Mouse (Mus musculus) left cerebral cortex, adult 11 months (tissue): ENCODE data around the gene 4930556J24Rik.
A peak's percentile ranks its signal among the peaks of the same experiment; 100 is the strongest.
"Not testable (repeated sequence)": the region's sequence is repeated elsewhere in the genome, so short reads cannot be mapped to it uniquely, and the experiment has no call there.

ENCODE experiments used
- DNase-seq: peaks from one replicate; pipeline ENCODE4 v3.0.0; 2022; ENCODE audit warnings: low spot score

4930556J24Rik gene

DNA sequence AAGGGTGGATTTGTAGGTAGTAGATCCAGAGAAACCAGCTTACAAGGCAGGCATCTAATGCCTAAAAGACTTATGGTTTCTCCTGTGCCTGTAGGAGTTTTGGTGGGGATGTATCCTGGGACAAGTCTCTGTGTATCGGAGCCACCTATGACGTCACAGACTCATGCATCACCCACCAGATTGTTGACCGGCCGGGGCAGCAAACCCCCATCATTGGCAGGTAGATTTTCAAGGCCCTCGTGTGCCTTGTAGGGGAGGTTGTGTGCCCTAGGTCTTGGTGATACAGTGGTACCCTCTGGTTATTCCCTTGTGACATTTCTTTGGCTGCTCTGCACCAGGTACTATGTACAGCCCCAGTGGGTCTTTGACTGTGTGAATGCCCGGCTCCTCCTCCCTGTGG is at the start of gene 4930556J24Rik:
4930556J24Rik (minus strand) TSS at position 101 of the 400 bp plus-strand sequence.
- DNase-seq: no peak

DNA sequence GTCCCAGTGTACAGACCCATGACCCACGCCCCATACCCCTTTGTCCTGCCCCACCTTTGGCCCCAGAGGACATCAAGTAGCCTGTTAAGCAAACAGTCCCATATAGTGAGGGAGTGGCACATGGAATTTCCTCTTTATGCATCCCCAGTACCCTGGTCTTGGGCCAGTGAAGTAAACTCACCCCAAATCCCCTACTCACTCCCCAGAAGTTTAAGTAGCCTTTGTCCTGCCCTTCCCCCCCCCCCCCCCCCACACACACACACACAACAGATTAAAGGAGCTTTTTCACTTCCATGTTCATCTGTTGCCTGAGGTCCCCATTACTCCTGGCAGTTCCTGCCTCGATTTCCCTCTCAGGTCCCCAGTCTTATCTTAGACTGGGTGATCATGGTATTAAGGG is 46.7 kb upstream of the 4930556J24Rik start:
- no peak for DNase-seq

DNA sequence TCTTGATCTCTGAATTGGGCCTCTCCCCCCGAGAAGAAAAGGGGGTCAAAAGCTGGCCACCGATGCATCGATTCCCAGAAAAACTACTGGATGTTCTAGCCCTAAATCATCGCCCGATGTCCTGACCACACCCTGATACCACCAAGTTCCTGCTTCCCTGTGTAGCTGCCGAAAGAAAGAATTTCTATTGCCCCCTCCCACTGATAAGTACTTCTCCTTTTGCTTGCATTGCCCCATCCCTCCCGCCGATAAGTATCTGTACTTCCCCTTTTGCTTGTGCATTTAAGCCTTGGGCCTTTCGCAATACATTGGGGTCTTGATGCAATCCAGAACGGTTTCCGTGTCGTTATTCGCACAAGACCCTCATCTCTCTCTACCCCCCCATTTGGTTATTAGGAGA is 45.5 kb upstream of the 4930556J24Rik start:
- DNase-seq: not testable (repeated sequence)

DNA sequence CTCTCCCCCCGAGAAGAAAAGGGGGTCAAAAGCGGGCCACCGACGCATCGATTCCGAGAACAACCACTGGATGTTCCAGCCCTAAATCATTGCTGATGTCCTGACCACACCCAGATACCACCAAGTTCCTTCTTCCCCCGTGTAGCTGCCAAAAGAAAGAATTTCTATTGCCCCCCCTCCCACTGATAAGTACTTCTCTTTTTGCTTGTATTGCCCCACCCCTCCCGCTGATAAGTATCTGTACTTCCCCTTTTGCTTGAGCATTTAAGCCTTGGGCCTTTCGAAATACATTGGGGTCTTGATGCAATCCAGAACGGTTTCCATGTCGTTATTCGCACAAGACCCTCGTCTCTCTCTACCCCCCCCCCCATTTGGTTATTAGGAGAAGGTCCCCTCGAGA is 39.2 kb upstream of the 4930556J24Rik start:
- DNase-seq: not testable (repeated sequence)

DNA sequence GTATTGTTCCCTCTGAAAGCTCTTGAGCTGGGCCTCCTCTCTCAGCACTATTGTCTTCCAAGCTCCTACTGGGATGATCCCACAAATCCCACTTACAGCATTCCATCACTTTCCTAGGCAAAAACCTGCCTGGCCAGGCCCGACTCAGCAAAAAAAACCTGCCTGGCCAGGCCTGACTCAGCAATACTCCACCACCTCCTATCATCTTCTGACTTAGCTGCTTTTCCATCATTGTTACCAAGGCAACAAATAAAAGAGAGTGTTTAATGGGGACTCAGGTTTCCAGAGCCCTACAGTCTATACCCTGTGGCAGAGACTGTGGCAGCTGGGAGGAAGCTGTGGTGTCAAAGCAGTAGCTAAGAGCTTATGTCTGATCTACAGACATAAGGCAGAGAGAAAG is 36.0 kb upstream of the 4930556J24Rik start:
- DNase-seq: no peak

DNA sequence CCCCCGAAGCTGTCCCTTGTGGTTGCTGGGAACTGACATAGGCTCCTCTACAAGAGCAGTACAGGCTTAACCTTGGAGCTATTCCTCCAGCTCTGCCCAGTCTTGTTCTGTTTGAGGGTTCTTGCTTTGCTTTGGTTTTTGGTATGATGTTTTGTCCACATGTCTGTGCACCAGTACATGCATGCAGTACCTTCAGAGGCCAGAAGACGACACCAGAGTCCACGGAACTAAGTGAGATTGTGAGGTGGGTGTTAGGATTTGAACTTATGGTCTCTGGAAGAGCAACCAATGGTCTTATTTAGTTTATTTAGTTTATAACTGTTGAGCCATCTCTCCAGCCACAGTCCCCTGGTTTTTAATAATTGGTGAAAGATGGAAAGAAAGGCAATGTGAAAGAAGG is 29.9 kb upstream of the 4930556J24Rik start:
- no peak for DNase-seq

DNA sequence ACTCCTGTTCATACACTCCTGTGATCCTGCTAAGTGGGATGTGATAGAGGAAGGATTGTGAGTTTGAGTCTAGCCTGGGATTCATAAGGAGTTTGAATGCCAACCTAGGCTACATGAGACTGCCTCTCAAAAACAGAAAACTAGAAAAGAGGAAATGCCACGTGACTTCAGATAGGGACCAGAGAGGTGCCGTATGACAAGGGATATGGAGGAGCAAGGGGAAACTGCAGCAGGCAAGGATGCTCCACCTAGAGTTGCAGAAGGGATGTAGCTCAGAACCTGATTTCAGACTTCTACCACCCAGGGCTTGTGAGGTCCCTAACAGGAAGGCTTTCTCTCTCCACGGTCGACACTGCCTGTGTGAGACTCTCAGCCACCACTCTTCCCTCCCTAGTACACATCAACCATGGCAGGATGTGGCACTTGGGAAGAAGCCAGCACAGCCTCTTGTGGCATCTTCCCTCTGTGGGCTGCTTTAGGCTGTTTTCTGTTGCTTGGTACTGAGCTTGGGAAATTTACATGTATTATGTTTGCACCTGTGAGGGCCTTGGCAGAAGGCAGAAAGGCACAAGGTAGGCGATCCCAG is 28.7 kb upstream of the 4930556J24Rik start:
- DNase-seq: no peak

DNA sequence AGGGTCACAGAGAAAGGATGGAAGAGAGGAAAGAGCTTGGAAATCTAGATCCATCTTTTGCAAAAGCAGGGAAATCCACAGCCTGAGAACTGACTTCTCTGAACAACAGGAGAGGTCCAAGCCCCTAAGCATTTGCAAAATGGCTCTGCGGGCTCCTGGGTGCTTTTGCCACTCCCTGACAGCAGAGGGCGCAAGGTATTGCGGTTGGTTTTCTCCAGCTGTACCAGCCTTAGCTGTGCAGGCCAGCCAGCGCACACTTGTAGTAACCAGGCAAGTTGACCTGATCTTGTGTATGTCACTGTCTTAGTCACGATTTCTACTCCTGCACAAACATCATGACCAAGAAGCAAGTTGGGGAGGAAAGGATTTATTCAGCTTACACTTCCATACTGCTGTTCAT is 25.0 kb upstream of the 4930556J24Rik start:
- DNase-seq: no peak

DNA sequence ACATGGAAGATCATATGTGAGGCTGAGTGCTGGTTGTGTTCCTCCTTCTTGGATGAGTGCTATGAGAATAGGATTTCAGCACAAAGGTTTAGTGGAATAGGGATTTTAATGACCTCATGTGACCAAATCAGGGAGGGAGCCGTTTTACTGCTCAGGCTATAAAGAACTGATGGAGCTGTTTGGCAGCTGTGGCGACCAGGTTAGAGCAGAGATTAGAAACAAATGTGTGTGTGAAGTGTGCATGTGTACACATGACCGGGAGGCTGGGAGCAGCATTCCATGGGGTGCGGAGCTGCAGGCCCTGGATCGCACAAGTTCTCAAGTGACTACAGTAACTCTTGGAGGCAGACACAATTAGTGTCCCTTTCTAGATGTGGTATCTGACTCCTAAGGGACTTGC is 23.0 kb upstream of the 4930556J24Rik start:
- DNase-seq: no peak

DNA sequence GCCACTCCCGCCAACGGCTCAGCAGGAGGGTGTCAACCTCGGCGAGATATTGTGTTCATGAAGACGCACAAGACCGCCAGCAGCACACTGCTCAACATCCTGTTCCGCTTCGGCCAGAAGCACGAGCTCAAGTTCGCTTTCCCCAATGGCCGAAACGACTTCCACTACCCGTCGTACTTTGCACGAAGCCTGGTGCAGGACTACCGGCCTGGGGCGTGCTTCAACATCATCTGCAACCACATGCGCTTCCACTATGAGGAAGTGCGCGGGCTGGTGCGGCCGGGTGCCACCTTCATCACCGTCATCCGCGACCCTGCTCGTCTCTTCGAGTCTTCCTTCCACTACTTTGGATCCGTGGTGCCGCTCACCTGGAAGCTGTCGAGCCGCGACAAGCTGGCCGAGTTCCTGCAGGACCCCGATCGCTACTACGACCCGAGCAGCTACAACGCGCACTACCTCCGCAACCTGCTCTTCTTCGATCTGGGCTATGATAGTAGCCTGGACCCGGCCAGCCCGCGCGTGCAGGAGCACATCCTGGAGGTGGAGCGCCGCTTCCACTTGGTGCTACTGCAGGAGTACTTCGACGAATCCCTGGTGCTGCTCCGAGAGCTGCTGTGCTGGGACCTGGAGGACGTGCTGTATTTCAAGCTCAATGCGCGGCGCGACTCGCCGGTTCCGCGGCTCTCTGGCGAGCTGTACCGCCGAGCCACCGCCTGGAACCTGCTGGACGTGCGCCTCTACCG is 21.6 kb upstream of the 4930556J24Rik start:
- no peak for DNase-seq

DNA sequence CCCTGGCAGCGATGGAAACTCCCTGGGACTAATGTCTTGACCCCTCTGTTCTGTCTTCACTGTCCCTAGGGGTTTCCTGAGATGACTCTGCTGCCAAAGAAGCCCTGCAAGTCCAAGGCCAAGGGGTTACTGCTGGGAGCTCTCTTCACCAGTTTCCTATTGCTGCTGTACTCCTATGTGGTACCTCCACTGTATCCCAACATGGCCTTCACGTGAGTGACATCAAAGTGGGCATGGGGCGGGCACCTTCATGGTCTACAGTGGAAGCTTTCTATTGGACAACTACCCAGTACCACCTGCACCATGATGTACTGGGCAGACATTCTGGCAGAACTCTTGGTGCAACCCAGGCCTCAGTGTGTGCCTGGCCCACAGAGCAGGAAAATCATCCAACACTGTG is 20.3 kb upstream of the 4930556J24Rik start:
- DNase-seq: no peak

DNA sequence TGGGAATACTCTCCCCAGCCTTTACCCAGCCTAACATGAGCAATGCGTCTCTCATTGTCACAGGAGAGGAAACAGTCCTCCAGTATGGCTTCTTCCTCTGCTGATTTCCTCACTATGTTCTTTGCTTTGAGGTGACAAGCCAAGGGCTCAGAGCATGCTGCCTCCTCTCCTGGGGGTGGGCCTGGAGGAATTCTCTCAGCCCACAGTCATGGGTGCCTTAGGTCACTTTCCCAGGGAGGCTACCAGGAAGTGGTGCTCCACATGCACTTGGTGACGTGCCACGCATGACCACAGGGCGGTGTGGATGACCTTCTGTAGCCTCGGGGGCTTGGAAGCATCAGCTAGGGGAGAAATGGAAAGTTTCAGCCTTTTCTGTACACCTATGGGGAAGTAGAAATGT is 18.9 kb upstream of the 4930556J24Rik start:
- DNase-seq: no peak

DNA sequence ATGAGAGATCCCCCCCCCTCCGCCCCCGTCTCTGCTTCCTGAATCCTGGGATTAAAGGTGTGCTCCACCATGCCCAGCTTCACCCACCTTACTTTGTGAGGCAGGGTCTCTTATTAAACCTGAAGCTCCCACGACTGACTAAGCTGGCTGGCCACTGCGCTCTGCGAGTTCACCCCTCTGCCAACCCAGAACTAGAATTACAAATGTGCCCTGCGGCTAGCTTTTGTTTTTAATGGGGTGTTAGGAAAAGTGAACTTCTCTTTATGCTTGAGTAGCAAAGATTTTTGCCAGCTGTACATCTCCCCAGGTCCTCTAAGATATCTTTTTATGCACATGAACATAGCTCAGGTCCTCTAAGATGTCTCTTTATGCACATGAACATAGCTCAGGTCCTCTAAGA is 17.3 kb upstream of the 4930556J24Rik start:
- DNase-seq: no peak

DNA sequence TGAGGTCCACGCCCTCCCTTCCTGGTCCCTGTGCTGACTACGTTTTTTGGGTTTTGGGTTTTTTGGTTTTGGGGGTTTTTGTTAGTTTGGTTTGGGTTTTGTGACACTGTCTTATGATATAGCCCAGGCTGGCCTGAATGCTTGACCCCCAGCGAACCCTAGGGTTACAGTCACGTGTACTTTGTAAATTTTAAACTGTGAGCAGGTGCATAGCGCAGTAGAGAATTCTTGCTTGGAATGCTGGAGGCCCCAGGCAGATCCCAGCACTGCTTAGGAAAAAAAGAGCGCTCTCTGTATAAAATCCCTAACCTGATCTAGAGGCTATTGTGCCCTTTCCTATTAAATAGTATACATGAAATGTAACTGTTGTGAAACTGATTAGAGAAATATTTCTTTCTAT is 16.6 kb upstream of the 4930556J24Rik start:
- no peak for DNase-seq

DNA sequence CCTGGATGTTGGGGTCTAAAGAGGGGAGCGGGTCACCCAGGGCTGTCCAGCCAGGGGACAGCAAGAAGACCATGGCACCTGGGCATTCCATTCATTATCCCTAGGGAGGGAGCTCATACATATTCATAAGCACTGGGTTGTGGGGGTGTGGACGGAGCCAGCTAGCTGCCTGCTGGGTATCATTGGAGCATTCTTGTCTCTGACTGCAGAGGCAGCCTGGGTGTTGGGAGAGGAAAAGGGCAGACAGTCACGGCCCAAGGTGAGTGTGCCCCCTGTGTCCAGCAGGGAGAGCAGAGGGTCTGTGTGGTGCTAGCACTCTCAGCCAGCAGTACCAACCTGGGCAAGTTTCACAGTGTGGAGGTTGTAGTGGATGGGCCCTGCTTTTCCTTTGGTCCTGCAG is 13.2 kb upstream of the 4930556J24Rik start:
- DNase-seq: no peak

DNA sequence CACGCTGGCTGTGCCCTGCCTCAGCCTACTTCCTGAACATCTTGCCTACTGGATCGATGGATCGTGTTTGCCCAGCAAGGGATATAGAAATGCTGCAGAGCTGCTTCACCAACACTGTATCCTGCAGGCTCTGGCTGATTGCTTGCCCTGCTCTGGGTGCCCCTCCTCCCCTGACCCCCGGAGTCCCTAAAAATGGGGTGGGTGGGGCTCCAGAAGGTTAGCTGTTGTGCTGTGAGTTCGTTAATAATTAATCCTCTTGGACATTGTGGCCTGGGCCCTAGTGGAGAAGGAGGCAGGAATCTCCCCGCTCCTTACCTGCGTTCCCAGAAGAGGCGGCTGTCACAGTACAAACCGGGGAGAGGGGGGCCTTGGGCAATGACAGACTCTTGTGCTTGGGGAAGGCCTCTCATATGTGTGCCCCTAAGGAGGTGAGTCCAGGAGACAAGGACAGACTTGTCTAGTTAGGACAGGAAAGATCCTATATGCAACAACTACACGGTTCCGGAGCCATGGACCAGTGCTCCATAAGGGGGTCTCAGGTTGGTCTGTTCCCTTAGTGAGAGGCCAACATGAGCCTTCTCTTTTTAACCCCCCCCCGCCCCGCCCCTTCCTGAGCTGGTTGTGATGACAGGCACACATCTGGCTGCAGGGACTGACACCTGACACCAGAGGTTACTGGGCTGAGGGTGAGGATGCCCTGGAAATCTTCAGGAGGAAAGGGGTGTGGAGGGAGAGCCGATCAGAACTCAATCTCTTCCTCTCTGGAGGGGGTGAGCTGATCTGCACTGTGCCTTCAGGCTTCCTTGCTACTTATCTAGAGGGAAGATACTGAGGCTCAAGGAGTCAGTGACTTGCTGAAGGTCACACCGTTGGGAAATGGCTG is 7.5 kb upstream of the 4930556J24Rik start:
- DNase-seq: no peak

DNA sequence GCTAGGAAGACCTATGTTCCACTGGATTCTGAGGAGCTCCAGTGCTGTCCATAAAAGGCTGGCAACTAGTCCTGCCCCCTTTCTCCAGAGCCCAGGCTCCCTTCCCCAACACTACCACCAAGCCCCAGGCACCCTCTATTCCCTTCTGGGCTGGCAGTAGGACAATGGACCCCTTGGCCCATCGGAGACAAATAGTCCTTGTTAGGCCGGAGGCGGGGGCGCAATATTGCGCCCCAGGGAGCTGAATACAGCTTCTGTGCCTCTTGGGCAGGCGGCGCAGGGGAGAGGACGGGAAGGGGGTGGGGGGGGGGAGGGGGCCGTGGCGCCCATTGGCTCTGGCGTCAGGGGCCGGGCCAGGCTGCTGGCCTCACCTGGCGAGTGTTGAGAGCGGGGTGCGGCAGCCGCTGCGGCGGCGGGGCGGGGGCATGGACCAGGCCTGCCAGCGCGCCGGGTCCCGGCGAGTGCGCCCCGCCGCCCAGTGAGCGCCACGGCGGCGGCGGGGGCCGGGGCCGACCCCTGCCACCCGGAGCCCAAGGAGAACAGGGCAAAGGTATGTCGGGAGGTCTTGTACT is 6.8 kb upstream of the 4930556J24Rik start, which contains the start of gene Gal3st1:
Gal3st1 (plus strand) TSS at position 346 of the 572 bp plus-strand sequence.
- DNase-seq: peak; percentile 39

DNA sequence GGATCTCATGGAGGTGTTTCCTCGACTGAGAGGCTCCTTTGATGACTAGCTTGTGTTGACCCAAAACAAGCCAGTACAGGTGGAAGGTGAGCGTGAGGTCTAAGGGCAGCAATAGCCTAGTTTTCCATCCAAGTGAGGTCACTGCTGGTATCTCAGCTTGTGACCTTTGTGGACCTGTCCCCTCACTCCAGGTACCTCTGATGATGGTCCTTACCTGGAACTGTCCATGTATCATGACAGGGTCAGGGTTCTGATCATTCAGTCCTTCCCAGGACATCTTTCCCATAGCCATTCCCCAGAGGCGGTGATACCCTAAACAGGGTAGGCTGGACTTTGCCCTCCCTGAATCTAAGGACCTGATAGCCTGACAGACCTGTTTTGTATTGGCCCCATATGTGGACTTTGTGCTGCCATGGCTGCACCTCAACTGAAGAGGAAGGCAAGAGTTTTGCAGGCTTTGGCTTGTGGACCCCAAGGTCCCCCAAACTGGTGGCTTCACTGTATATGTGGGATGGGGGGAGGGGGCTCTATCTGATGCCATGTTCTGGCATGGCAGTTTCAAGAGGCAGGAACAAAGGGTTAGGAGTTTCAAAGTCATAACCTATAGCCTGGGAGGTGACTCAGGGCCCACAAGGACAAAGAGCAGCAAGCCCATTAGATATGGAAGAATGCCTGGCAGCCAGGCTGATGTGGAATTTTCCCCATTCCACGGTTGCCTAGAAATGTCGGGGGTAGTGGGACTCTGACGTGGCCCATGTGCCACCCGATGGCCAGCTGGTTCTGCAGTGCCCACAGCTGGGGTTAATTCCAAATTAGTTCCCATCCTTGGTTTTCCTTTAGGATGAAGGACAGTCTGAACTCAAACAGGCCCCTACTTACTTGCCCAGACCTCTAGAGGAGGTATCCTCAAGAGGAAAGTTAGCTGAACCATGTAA is 6.0 kb upstream of the 4930556J24Rik start:
- DNase-seq: no peak

DNA sequence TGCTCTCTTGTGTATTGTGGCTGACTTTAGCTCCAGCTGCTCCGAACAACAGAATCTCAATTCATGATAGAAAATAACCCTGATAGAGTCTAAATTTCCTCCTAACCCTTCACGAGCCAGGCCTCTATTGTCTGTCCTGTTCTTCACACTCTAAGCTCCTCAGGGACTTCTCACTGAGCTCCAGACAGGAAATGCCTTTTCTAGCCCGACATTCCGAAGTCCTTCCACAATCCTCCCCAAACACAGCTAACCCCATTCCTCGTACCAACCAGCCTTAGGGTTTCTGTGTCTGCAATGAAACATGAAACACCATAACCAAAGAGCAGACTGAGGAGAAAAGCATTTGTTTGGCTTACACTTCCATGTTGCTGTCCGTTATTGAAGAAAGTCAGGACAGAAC is 5.0 kb upstream of the 4930556J24Rik start:
- DNase-seq: no peak

DNA sequence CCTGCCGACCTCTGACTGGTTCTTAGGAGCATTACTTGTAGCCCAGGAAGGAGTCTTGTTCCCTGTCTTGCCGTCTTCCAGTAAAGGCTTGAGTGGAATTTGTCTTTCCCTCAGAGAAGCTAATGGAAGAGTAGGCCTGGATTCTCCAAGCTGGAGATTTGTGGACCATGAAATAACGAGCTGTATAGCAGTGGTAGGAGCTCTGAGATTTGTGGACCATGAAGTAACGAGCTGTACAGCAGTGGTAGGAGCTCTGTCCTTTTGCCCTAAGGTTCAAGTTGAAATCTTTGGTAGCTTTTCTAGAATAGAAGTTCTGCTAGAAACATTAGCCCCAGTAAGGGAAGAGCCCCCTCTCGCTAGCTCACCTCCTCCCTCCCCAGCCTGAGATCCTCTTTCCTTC is 1.8 kb upstream of the 4930556J24Rik start:
- no peak for DNase-seq

DNA sequence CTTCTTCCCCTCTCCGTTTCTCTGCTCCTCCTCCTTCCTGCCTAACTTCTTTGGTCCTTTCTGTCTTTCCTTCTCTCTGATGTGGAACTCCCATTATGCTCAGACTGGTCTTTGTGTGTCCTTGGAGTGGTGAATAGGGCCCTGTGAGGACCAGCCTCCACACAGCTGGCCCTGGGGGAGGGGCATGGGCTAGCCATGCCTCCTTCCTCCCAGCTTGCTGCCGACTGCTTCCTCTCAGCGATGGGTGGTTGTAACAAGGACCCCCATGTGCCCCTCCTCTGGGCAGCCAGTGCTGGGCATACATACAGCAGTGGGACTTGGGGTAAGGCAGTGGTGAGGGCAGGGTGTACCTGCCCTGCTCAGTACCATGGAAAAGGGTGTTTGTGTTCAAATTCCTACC is 2.3 kb downstream of the 4930556J24Rik start:
- DNase-seq: no peak
